Mouse (Mus musculus) liver, adult 2 months (tissue): ENCODE results near the gene Pgs1. TPM values are rescaled to one million over a fixed set of nuclear protein-coding genes. Genes with fewer than 3 reads are reported as not detected.
A peak's percentile ranks its signal among the peaks of the same experiment; 100 is the strongest.

ENCODE experiments used
- DNase-seq: peaks from one replicate; pipeline ENCODE4 v3.0.0-alpha.2; 2011; ENCODE audit warnings: low read depth, low spot score; ENCODE audit errors: extremely low read depth
- H3K27ac ChIP-seq: fragments of 200-500 bp; replicated peaks from 2 replicates; pipeline ENCODE4 v1.5.1; 2012; ENCODE audit warnings: low read depth, mild to moderate bottlenecking, control low read depth, inconsistent platforms, low read length; ENCODE audit not compliant: insufficient read depth
- H3K27me3 ChIP-seq: fragments of 200-500 bp; 2 replicates; pipeline ENCODE4 v1.6.1; 2012; ENCODE audit warnings: mild to moderate bottlenecking, moderate library complexity, low read length, inconsistent platforms; ENCODE audit not compliant: control insufficient read depth, insufficient read depth
- H3K36me3 ChIP-seq: fragments of 200-500 bp; 2 replicates; pipeline ENCODE4 v1.6.1; 2012; ENCODE audit warnings: low read length, inconsistent platforms; ENCODE audit not compliant: control insufficient read depth, insufficient read depth
- H3K4me1 ChIP-seq: fragments of 200-500 bp; 2 replicates; pipeline ENCODE4 v1.6.1; 2011; ENCODE audit warnings: low read length; ENCODE audit not compliant: control insufficient read depth, insufficient read depth
- H3K4me3 ChIP-seq: fragments of 200-500 bp; 2 replicates; pipeline ENCODE4 v1.5.1; 2011; ENCODE audit warnings: low read depth, mild to moderate bottlenecking, control low read depth, low read length, moderate library complexity; ENCODE audit not compliant: insufficient read depth
- H3K79me2 ChIP-seq: fragments of 200-500 bp; 2 replicates; pipeline ENCODE4 v1.6.1; 2012; ENCODE audit warnings: inconsistent platforms, mild to moderate bottlenecking, low read length, moderate library complexity; ENCODE audit not compliant: control insufficient read depth, insufficient read depth
- H3K9ac ChIP-seq: fragments of 200-500 bp; 2 replicates; pipeline ENCODE4 v1.6.1; 2012; ENCODE audit warnings: low read depth, mild to moderate bottlenecking, control low read depth, inconsistent platforms, low read length
- CTCF ChIP-seq: fragments of 200-500 bp; IDR thresholded peaks from 2 replicates; pipeline ENCODE4 v1.5.1; 2011; ENCODE audit warnings: low read depth, low read length, control low read depth
- POLR2A ChIP-seq: fragments of 200-500 bp; IDR thresholded peaks from 2 replicates; pipeline ENCODE4 v1.6.1; 2011; ENCODE audit warnings: low read length, control low read depth; ENCODE audit not compliant: insufficient read depth; ENCODE audit errors: extremely low read depth
- WGBS: fragments of 180-500 bp; shearing (Covaris S2); methylation state at CpG from one replicate; pipeline ENCODE4 v1.1.7; 2018; 5-methylcytosine and 5-hydroxymethylcytosine counted together
- polyA plus RNA-seq: library from polyadenylated mRNA; depleted of rRNA; stranded (reverse); fragments of >200 nt; gene quantifications from 2 replicates; pipeline ENCODE4 v1.2.3, GENCODE M21; 2012
- total RNA-seq: library from RNA; depleted of rRNA; stranded (reverse); fragments of >200 nt; gene quantifications from 2 replicates; pipeline ENCODE4 v1.2.3, GENCODE M21; 2014

Pgs1 gene
- total and polyA plus RNA-seq, 2 experiments = 4.7 to 22.1 TPM

GRCm38 (mm10) chr11:118013339-118013738, 27.2 kb downstream of the Pgs1 start:
- H3K27ac ChIP-seq = no peak overlapping the region
- peaks cover under 1% of the 10 kb centered on the region; the same call in 1 of the 2 replicates for H3K4me1 ChIP-seq
- 79% methylated on average over 2 of the region's 2 CpGs for WGBS

GRCm38 (mm10) chr11:118014391-118014995, 28.4 kb downstream of the Pgs1 start:
- WGBS = 82% methylated on average over 12 of the region's 12 CpGs
- Histone ChIP-seq H3K79me2 (peaks cover 3% of the 10 kb centered on the region; the same call in 1 of the 2 replicates), H3K4me1 (no peaks in the 10 kb centered on the region), H3K9ac (no peak overlapping the region), H3K4me3 (no peak overlapping the region), H3K27ac (no peak overlapping the region), H3K27me3 (no peaks in the 10 kb centered on the region), H3K36me3 (peaks cover 3% of the 10 kb centered on the region; the same call in 1 of the 2 replicates)
- DNase-seq = no peak
- TF ChIP-seq POLR2A (no peak), CTCF (no peak)

More at GRCm38 (mm10) chr11:118013339-118013738, 27.2 kb downstream of the Pgs1 start:
- no peak for TF ChIP-seq POLR2A
- TF ChIP-seq CTCF = no peak
- peaks cover 12% of the 10 kb centered on the region; the same call in 1 of the 2 replicates for H3K79me2 ChIP-seq
- no peaks in the 10 kb centered on the region for H3K27me3 ChIP-seq
- no peak overlapping the region for H3K4me3 ChIP-seq
- no peak overlapping the region for H3K9ac ChIP-seq
- peaks cover 3% of the 10 kb centered on the region; the same call in 1 of the 2 replicates for H3K36me3 ChIP-seq
- DNase-seq = no peak

- H3K27ac ChIP-seq = no peak overlapping the region
- peaks cover 3% of the 10 kb centered on the region; the same call in 1 of the 2 replicates for H3K36me3 ChIP-seq
- H3K4me3 ChIP-seq = no peak overlapping the region
These were observed 29.5 kb downstream of the Pgs1 start for GRCm38 (mm10) chr11:118015381-118016145.

GRCm38 (mm10) chr11:118018328-118018727, 32.2 kb downstream of the Pgs1 start:
- WGBS = 95% methylated on average over 4 of the region's 4 CpGs
- Histone ChIP-seq H3K27ac (no peak overlapping the region), H3K4me1 (no peaks in the 10 kb centered on the region), H3K36me3 (peaks cover 3% of the 10 kb centered on the region; the same call in 1 of the 2 replicates), H3K27me3 (no peaks in the 10 kb centered on the region), H3K79me2 (no peaks in the 10 kb centered on the region), H3K4me3 (no peak overlapping the region), H3K9ac (no peak overlapping the region)
- TF ChIP-seq CTCF = peak; percentile 45
- TF ChIP-seq POLR2A = no peak
- peak; percentile 8 for DNase-seq

More at GRCm38 (mm10) chr11:118015381-118016145, 29.5 kb downstream of the Pgs1 start:
- no peak for DNase-seq
- TF ChIP-seq CTCF (no peak), POLR2A (no peak)
- H3K27me3 ChIP-seq = no peaks in the 10 kb centered on the region
- H3K9ac ChIP-seq = no peak overlapping the region
- no peaks in the 10 kb centered on the region for H3K4me1 ChIP-seq
- H3K79me2 ChIP-seq = no peaks in the 10 kb centered on the region
- 92% methylated on average over 8 of the region's 8 CpGs for WGBS

- Histone ChIP-seq H3K9ac (no peak overlapping the region), H3K36me3 (peaks cover 3% of the 10 kb centered on the region; the same call in 1 of the 2 replicates), H3K4me1 (no peaks in the 10 kb centered on the region), H3K27ac (no peak overlapping the region), H3K27me3 (no peaks in the 10 kb centered on the region), H3K79me2 (no peaks in the 10 kb centered on the region), H3K4me3 (no peak overlapping the region)
- peak; percentile 98 for TF ChIP-seq CTCF
- no peak for TF ChIP-seq POLR2A
- peak; percentile 25 for DNase-seq
- WGBS = 76% methylated on average over 1 of the region's 1 CpGs
These were observed 35.7 kb downstream of the Pgs1 start for GRCm38 (mm10) chr11:118021806-118022205.

- no peak for DNase-seq
- Histone ChIP-seq H3K27ac (no peak overlapping the region), H3K36me3 (no peaks in the 10 kb centered on the region), H3K27me3 (no peaks in the 10 kb centered on the region), H3K4me3 (no peak overlapping the region), H3K79me2 (no peaks in the 10 kb centered on the region), H3K4me1 (no peaks in the 10 kb centered on the region), H3K9ac (no peak overlapping the region)
- TF ChIP-seq CTCF = no peak
- no peak for TF ChIP-seq POLR2A
- WGBS = 90% methylated on average over 7 of the region's 7 CpGs
These were observed 37.4 kb downstream of the Pgs1 start for GRCm38 (mm10) chr11:118023475-118023874.
